Mouse (Mus musculus): ENCODE results near the gene Stat2.

Gene Stat2

DNA sequence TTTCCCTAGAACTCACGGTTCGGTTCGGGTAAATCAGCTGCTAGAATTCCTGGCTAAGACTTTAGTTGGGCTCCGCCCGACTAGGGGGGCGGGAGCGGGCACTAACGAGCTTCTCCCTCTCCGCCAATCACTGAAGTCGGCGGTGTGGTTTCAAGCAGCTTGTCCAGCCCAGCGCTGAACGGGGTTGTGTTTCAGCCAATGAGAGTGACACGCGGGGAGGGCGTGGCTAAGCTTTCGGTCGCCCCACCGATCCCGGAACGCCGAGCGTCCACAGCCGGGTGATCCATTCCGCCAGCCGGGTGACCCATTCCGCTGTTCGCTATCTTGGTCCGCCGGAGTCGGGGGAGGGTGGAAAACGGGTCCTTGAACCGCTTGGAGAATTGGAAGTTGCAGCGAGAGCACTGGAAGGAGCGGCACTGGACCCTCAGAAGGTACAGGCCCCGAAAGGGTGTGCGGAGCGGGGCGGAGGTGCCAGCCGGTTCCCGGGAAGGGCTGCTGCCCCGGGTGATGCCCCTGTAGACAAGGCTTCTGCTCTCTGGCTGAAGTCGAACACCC, at the start of gene Stat2:
Stat2 (plus strand) TSS at position 273 of the 555 bp plus-strand sequence.
- peak; percentile 91 for DNase-seq (ENCODE audit: low spot score)

DNA sequence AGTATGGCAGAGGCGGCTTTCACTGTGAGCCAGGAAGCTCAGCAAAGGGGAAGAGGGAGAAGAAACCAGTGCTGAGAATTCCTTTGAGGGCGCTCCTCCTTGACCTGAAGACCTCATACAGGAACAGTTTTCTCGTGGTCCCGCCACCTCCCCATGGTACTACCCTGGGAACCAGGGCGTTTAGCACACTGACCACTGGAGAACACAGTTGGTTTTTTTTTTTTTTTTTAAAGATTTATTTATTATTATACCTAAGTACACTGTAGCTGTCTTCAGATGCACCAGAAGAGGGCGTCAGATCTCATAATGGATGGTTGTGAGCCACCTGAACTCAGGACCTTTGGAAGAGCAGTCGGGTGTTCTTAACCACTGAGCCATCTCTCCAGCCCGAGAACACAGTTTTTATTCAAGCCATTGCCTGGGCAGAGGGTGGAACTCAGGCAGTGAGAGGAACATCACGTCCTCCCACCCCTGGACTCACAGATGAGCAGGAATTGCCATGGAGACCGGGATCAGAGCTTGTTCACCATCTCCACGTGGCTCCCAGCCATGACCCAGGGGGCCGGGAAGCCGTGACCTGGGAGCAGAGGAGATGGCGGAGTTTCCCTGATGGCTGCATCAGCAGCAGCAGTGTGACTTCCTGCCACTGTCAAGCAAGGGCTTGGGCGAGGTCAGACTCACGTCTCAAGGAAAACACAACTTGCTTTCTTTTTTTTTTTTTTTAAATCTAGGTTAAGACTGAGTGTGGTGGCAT, 48.6 kb upstream of the Stat2 start:
- DNase-seq (ENCODE audit: low spot score), result no peak

DNA sequence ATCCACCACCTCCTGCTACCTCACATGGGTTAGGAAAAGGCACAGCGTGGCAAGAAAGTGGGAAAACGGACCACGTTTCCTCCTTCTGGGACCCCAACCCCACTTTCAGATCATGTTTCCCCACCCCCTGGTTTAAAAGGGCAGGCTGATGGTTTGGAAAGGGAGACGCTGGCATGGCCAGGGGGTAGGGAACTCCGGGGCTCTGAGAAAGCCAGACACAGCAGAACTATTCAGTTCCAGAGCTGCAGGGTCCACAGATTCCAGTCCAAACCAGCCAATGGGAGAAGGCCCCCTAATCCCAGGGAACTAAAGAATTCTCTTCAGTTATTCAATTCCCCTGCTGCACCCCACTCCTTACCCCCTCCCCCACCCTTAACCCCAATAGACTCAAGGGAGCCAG, 45.3 kb upstream of the Stat2 start:
- DNase-seq (ENCODE audit: low spot score), result no peak

DNA sequence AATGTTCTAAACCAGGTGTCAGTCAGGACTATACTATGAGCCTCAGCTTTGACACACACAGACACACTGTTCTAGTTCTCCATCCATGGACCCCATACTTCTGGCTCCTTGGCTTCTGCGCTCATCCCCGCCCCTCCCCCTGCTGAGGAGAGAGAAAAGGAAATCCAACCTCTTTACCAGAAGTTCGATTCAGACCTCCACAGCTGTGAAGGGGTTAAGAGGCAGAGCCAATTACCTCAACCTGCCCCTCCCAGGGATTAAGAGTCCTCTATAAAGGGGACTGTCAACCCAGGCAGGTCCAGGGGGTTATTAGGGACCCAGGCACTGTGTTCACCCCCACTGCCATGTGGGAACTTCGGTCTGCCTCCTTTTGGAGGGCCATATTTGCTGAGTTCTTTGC, 44.8 kb upstream of the Stat2 start, which contains the start of gene Mip:
Mip (plus strand) TSS at position 301 of the 400 bp plus-strand sequence.
- DNase-seq (ENCODE audit: low spot score), result no peak

DNA sequence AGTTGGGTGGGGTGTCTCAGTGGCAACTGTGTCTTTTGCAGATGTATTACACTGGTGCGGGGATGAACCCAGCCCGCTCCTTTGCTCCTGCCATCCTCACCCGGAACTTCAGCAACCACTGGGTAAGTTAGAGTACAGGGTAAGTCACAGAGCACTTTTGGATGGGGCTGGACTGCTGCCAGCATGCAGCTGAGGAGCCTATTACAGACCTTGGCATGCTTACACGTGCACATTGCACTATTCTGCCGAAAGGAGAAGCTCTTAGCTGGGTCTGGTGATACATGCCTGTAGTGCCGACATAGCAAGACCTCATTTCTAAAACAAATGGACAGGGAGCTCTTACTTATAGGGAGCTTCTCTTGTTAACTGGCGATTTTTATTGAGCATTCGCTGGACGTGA, 42.8 kb upstream of the Stat2 start:
- no peak for DNase-seq (ENCODE audit: low spot score)

DNA sequence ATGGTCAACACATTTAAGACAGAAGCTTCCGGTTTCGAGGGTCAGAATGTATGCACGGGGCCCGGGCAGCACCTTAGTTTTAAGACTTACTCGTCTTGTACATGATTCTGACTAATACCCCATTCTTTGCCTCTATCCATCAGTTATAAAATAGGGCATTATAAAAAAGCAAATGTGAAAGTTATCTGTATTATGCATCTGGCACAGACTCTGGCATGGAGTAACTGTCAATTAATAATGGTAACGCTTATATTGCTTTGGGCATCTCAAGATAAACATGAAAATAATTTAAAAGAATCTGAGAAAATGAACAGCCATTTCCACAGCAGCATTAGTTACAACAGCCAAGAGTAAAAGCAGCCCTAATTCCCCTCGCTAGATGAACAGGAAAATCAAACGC, 42.4 kb upstream of the Stat2 start:
- no peak for DNase-seq (ENCODE audit: low spot score)

DNA sequence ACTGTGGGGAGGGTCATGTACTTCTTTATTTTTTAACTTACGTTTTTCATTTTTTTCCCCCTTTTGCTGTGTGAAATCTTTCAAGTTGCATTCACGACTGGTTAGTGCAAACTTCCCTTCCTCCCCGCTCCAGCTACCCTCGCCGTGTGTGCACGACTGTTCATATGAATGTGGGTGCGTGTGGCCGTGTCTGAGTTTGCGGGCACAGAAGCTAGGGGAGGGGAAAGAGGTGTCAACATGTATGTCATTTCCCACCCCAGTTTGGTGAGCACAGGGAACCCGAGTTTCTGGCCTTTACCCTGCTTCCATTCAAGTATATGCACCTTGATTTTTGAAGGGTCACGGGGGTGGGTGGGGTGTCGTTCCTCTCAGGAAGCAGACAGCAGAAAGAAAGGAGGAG, 39.8 kb upstream of the Stat2 start:
- no peak for DNase-seq (ENCODE audit: low spot score)

DNA sequence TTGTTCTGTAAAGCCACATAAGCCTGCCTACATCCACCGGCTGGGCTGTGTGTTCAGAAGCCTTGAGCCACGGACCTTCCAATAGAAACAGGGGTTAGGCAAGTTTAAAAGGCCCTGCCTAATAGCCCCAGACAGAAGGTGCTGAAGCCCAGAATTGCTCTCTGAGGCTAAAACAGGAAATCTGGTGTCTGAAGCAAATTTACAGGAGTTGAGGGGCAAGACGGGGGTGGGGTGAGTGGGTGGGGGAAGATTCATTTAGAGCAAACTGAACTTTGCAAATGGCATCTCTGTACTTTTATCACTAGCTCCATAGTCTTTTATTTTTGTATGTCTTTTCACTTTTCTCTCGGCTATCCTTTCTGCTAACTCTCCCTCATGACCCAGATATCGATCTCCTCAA, 39.2 kb upstream of the Stat2 start:
- DNase-seq (ENCODE audit: low spot score), result no peak

DNA sequence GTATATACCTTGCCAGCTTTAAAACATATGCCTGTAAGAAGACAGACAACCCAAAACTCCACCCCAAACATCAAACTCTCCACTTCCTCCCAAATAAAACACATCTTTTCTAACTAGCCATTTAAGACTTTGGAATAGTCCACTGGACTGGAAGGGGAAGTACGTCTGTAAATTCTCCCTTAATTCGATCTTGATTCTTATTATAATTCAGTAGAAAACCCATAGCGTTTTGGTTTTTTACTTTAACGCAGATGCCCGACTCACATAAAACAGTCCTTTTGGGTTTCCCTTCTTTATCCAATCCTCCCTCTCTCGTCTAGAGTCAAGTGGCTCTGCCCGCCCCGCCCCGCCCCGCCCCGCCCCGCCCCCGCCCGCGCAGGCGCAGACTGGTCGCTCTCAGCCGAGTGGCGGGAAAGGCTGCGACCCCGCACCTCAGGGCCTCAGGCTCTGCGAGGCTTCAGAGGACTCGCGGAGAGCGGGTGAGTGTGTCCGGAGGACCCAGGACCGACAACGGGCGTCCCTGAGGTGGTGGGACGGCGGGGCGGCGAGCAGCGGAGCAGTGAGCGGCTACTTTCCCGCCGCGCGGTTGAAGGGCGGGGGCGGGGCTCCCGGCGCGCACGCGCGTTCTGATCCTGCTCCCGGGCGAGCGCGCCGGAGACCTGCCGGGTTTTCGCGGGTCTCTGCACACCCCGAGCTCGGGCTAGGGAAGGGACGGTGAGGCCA, 38.5 kb upstream of the Stat2 start, which contains the start of gene Timeless:
Timeless (plus strand) TSS at position 369 of the 723 bp plus-strand sequence.
- DNase-seq (ENCODE audit: low spot score), result peak; percentile 67

DNA sequence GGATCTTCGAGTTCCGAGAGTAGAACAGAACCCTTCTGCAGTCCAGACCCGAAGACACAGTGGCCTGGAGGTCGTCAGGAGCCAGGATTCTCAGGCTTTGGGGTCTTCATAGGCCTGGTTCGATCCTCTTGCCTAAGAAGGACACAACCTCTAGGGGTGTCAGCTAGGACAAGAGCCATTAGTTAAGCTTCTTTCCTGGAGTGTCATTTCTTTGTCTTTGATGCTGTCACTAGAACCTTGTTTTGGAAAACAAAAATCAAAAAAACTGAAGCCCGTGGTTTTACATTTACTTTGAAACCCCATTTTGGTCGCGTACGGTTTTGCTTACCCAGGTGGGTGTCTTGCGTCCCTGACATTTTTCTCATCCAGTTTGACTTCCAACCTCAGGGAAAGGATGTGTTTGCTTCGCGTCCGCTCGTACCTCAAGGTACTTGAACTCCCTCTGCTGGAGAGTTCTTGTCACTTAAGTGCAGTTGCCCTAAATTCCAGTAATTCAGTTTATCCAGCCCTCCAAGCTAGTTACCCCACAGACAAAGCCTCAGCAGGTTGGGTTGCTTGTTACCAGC, 37.9 kb upstream of the Stat2 start:
- peak; percentile 66 for DNase-seq (ENCODE audit: low spot score)

DNA sequence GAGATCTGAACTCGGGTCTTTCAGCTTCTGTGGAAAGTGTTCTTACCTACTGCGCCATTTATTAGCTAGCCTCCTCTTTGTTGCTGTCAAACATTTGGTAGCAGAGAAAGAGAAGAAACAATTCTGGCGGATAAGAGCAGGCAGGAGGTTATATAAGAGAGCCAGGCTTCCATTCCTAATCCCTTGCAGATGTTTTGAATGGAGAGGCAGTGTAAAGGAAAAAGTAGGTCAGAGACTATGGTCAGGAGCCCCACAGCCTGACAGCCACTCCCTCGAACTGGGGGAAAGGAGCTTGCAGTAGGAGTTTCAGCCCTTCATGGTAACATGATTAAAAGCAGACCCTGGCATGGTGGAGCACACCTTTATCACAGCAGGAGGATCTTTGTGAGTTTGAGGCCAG, 34.0 kb upstream of the Stat2 start:
- DNase-seq (ENCODE audit: low spot score), result no peak

DNA sequence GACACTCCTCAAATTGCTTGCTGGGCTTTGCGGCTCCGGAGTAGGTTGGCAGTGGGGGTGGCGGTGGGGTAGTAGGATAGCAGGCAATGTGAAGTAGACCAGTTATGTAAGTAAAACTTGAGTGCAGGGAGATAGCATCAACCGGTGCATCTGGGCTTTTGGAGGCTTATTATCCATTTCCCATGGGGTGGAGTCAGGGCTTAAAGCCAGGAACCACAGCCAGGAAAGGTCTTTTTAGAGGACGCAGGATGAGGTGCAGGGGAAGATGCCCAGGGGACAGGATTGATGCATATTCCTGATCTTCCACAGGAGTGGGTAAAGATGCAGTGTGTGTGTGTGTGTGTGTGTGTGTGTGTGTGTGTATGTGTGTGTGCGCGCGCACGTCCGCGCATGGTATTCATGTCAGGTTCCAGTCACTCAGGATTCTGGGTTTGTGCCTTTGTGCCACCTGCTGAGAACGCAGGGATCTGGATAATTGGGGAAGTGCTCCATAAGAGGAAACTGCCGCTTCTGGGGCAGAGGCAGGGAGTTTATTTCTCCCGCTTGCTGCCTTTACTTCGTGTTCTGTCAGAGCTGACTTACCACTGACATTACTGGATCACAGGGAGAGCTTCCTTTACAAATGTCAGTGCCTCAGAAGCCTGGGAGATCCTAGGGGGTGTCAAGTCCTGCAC, 32.4 kb upstream of the Stat2 start:
- DNase-seq (ENCODE audit: low spot score), result no peak

DNA sequence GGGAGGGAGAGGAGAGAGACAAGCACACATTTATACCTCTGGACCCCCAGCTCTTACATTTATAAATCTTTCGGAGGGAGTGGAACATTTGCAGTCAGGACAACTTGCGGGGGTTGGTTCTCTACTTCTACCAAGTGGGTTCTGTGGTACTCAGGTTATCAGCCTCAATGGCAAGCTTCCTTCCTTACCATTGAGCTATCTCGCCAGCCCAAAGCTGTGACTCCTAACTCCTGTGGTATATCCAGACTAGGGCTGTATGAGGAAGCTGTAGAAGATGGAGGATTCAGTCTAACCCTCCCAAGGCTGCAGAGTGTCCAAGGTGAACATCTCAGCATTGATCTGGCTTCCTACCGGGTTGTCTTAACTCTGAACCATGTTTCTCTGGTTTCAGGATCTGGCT, 31.2 kb upstream of the Stat2 start:
- DNase-seq (ENCODE audit: low spot score), result no peak

DNA sequence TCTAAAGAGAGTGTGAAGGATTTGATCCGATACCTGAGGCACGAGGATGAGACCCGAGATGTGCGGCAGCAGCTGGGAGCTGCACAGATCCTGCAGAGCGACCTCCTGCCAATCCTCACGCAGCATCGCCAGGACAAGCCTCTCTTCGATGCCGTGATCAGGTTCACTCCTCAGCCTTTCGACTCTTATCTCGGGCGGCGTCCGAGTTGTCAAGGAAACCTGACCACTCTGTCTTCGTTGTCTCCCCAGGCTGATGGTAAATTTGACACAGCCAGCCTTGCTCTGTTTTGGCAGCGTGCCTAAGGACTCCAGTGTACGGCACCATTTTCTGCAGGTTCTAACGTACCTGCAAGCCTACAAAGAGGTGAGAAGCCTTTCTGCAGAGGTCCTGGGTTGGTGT, 30.2 kb upstream of the Stat2 start:
- DNase-seq (ENCODE audit: low spot score), result no peak

DNA sequence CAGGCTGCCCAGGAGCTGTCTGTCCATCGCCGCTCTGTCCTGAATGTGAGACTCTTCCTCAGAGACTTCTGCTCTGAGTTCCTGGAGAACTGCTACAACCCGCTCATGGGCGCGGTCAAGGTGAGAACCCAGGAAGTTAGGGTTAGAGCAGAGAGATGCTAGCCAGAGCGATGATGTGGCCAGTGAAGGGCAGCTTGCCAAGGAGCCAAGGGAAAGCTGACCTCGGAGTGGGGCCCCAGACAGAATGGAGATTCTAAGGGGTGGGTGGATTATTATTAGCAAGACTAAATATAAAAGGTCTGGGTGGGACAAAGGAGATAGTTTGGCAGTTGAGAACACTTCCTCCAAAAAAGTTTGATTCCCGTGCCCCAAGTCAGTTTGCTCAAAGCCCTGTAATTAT, 27.1 kb upstream of the Stat2 start:
- no peak for DNase-seq (ENCODE audit: low spot score)

DNA sequence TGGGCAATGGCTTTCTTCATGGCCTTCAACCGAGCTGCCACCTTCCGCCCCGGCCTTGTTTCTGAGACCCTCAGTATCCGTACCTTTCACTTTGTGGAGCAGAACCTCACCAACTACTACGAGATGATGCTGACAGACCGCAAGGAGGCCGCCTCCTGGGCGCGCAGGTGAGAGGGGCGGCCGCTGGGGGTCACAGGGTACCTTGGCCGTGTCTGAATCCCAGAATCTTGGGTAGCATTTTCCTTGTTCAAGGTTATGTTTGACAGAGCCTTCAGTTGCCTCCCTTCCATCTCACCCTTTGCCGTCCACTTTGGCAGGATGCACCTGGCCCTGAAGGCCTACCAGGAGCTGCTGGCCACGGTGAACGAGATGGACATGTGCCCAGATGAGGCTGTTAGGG, 26.2 kb upstream of the Stat2 start:
- no peak for DNase-seq (ENCODE audit: low spot score)

DNA sequence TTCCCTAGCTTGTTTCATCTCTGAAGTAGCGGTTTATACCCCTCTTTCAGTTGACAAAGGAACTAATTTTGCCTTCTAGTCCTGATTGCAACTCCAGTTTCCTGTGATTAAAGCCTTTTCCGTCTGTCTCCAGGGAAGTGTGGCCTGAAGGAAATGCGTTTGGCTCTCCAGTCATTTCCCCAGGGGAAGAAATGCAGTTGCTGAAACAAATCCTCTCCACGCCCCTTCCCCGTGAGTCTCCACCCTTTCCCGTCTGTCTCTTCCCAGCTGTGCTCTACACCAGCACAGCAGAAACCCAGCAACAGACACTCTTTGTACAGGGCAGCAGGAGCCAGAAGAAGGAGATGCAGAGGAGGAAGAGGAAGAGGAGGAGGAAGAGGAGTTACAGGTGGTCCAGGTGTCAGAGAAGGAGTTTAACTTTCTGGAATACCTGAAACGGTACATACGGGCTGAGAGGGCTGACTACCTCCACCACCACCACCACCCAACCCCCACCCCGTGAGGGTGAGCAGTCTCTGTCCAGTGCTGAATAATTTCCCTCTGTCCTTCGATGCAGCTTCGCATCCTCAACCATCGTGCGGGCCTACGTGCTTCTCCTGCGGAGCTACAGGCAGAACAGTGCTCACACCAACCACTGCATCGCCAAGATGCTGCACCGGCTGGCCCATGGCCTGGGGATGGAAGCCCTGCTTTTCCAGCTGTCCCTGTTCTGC, 23.2 kb upstream of the Stat2 start:
- DNase-seq (ENCODE audit: low spot score), result no peak

DNA sequence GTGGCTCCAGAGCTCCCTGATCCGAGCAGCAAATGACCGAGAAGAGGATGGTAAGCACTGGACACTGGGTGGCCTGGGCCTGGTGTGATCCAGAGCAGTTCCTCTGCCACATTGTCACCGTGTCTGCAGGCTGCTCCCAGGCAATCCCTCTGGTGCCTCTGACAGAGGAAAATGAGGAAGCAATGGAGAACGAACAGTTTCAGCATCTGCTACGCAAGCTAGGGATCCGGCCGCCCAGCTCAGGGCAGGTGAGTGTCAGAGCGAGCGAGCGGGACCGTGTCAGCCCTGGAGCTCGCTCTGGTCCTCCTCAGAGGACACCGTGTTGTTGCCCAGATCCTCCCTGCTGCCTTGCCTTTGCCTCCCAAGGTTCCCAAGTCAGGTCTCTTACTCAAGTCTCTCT, 19.8 kb upstream of the Stat2 start:
- no peak for DNase-seq (ENCODE audit: low spot score)

DNA sequence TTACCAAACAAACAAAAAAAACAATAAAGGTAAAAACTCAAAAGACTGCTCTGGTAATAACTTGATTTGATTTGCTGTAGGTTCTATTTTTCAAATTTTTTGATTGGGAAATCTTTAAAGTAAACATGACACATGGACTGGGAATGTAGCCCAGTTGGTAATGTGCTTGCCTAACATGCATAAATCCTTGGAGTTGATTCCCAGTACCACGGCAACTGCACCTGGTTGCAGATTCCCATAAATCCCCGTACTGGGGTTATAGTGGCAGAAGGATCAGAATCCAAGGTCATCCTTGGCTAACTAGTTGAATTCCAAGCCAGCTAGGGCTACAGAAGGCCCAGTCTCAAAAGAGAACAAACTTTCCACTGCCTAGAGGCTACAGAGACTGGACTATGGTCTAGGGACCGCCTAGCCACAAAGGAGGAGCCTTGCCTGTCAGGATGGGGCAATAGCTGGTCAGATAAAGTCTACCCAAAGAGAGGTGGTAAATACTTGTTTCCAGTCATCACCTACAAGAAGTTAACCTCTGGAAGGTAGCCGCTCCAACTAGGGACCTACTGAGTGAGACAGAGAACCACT, 16.6 kb upstream of the Stat2 start, which contains the start of gene Apon:
Apon (plus strand) TSS at position 420 of the 579 bp plus-strand sequence.
- DNase-seq (ENCODE audit: low spot score), result no peak

DNA sequence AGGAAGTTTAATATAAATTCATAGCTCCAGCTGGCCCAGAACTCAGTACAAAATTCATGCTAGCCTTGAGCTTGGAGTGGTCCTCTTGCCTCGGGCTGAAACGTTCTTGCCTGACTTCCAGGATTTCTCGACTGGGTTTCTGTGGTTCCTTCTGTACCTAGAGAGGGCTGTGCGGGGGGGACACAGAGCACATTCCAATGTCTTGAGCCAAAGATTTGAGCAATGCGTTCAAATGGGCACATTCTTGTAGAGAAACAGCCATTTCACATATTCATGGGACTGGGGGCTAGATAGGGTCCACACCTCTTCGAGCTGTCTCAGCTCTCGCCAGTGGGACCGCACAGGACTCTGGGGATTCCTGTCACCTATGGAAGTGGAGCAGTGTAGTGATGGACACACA, 14.4 kb upstream of the Stat2 start:
- DNase-seq (ENCODE audit: low spot score), result no peak

DNA sequence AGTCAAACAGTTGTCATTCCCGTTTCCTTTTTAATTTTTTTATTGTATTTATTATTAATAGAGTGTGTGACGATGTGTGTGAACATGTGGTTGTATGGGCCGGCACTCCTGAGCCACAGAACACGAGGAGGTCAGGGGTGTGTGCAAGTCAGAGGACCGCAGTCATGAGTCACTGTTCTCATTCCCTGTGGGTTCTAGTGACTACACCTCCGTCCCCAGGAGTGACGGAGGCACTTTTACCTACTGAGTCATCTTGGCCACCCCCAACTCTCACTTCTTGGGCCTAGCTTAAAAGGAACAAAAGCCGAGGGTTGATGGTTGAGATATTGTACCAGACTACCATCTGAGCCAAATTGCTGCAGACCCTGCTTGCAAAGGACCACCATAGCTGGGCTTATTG, 14.0 kb upstream of the Stat2 start:
- no peak for DNase-seq (ENCODE audit: low spot score)
